Mouse (Mus musculus) Muller cell, postnatal 12 days (primary cell): Measurements from ENCODE around the gene Agpat3.

Source experiments
- DNase-seq: peaks from one replicate; pipeline ENCODE4 v3.0.0-alpha.2; 2015; ENCODE audit errors: inconsistent ontology term

Agpat3 gene

GRCm38 (mm10) chr10:78324556-78325164 is 27.6 kb downstream of the Agpat3 start:
- DNase-seq, result no peak

- no peak for DNase-seq
Measured at GRCm38 (mm10) chr10:78323214-78323880, 28.9 kb downstream of the Agpat3 start.

GRCm38 (mm10) chr10:78322806-78323205 is 29.5 kb downstream of the Agpat3 start:
- no peak for DNase-seq

GRCm38 (mm10) chr10:78321133-78321757 is 31.0 kb downstream of the Agpat3 start:
- peak; percentile 51 for DNase-seq

GRCm38 (mm10) chr10:78320526-78320925 is 31.8 kb downstream of the Agpat3 start:
- no peak for DNase-seq

GRCm38 (mm10) chr10:78319940-78320339 is 32.3 kb downstream of the Agpat3 start:
- no peak for DNase-seq

- DNase-seq, result no peak
Measured at GRCm38 (mm10) chr10:78317270-78317923, 34.9 kb downstream of the Agpat3 start.

GRCm38 (mm10) chr10:78316228-78317087 is 35.8 kb downstream of the Agpat3 start:
- no peak for DNase-seq

GRCm38 (mm10) chr10:78315145-78315544 is 37.1 kb downstream of the Agpat3 start:
- no peak for DNase-seq

- no peak for DNase-seq
Measured at GRCm38 (mm10) chr10:78311886-78312635, 40.2 kb downstream of the Agpat3 start.

GRCm38 (mm10) chr10:78310747-78311267 is 41.5 kb downstream of the Agpat3 start:
- no peak for DNase-seq

GRCm38 (mm10) chr10:78308617-78309016 is 43.7 kb downstream of the Agpat3 start:
- DNase-seq, result no peak

- DNase-seq, result no peak
Measured at GRCm38 (mm10) chr10:78307391-78307790, 44.9 kb downstream of the Agpat3 start.

GRCm38 (mm10) chr10:78306027-78306426 is 46.3 kb downstream of the Agpat3 start:
- no peak for DNase-seq

- peak; percentile 86 for DNase-seq
Measured at GRCm38 (mm10) chr10:78304996-78305395, 47.3 kb downstream of the Agpat3 start.

GRCm38 (mm10) chr10:78303675-78304074 is 48.6 kb downstream of the Agpat3 start:
- DNase-seq, result no peak

- DNase-seq, result peak; percentile 43
Measured at GRCm38 (mm10) chr10:78300061-78300460, 52.2 kb downstream of the Agpat3 start.

GRCm38 (mm10) chr10:78298651-78299644 is 53.3 kb downstream of the Agpat3 start:
- no peak for DNase-seq
